Mouse (Mus musculus) adrenal gland, adult 18-20 months (tissue): Measurements from ENCODE around the gene Gigyf2. TPM values are rescaled to one million over a fixed set of nuclear protein-coding genes. Genes with fewer than 3 reads are reported as not detected.
"Not testable (repeated sequence)": the region's sequence is repeated elsewhere in the genome, so short reads cannot be mapped to it uniquely, and the experiment has no call there.

ENCODE experiments used
- DNase-seq, 2 experiments: peaks; one replicate each; pipeline ENCODE4 v3.0.0; 2021 to 2022; ENCODE audit warnings: low spot score in 2 of 2
- total RNA-seq, 2 experiments: library from RNA; stranded (reverse); gene quantifications; 1 replicate in 1 of 2; 2 replicates in 1 of 2; pipeline ENCODE4 v1.2.3; 2021

Gene Gigyf2
- total RNA-seq, 2 experiments from 2014 or later = 79.7 to 101 TPM

GRCm38 (mm10) chr1:87436583-87436982 is 109.8 kb downstream of the Gigyf2 start:
- no peak for DNase-seq

DNA sequence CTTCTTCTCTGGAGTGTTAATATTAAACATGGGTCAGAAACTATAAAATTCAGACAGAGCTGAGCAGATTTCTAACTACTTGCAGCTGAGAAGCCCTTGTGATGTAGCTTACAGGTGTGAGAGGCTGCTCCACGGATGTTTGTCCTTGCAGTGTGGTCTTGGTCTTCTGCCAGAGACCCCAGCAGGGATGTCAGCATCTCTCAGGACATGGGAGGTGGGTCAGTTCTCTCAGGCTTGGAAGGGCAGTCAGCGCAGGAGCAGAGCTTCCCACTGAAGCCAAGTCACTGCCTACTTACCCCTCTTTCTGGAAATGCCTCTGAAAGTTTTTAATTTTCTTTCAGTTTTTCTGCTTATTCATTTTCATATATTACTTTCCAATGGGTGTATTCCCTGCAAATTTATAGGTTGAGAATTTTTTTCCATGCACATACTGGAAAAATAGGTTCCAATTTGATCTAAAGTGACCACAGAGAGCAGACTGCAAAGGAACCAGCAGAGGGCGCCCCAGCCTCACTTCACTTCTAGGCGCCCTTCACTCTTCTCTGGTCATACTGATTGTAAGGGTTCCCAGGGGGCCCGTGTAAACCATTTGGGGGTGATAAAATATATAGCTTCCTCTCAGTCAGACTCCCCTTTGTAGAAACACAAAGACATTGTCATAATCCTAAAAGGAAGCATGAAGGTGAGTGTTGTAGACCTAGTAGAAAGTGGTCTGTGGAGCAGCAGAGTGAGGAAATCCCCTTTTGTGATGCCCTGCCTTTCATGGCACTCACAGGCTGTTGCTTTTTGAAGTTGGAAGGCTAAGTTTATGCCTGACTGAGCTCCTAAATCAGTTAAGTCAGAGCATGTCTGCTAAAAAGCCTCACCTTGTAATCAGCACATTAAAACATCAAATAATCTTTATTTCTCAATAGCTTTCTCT is 120.6 kb downstream of the Gigyf2 start:
- peak; percentile 40 to 67 for DNase-seq

- no peak for DNase-seq
Observed at GRCm38 (mm10) chr1:87449432-87449831, 122.6 kb downstream of the Gigyf2 start.

- no peak for DNase-seq
Observed at GRCm38 (mm10) chr1:87456425-87456824, 129.6 kb downstream of the Gigyf2 start.

- DNase-seq = no peak
Observed at GRCm38 (mm10) chr1:87458045-87458444, 131.2 kb downstream of the Gigyf2 start.

DNA sequence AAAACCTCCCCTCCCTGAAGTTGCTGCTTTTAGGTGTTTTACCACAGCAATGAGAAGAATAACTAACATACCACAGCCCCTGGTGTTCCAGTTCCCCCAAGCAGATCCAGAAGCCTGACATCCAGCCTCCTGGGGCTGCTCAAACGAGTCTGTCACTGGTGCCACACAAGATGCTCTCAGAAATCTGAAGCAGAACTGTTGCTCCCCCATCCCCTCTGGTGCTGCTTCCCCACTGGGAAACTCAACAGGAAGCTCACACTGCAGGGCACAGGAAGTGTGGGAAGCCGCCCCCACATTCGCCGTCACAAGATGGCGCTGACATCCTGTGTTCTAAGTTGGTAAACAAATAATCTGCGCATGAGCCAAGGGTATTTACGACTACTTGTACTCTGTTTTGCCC is 133.1 kb downstream of the Gigyf2 start:
- not testable (repeated sequence) for DNase-seq

DNA sequence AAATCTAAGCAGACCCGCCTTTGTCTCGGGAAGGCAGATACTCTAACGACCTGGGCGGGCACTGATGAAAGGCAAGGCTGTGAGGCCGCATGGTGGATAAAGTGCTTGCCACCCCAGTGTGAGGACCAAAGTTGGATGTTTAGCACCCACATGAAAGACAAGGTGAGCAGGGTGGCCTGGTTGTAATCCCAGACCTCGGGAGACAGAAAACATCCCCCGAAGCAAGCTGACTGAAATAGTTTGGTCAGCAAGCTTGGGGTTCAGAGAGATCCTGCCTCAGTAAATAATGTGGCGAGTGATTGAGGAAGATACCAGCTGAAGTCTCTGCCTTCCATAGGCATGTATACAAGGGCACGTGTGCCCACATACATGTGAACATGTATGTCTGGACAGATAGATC is 140.7 kb downstream of the Gigyf2 start:
- DNase-seq = no peak

DNA sequence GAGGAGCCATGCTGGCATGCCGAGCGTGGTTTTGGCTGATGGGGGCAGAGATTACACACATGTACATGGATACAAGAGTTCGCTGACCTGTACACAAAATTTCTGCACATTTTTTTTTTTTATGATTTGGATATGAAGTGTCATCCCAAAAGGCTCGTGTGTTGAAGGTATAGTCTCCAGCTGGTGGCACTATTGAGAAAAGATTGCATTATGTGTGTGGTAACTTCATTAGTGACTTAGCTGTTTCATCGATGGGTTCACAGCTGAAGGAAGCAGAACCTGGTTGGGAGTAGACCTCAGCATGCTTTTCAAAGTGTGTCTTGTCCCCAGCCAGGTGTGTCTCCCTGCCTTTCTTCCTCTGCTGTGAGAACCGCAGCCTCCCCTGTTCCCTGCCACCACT is 141.5 kb downstream of the Gigyf2 start:
- DNase-seq = no peak

DNA sequence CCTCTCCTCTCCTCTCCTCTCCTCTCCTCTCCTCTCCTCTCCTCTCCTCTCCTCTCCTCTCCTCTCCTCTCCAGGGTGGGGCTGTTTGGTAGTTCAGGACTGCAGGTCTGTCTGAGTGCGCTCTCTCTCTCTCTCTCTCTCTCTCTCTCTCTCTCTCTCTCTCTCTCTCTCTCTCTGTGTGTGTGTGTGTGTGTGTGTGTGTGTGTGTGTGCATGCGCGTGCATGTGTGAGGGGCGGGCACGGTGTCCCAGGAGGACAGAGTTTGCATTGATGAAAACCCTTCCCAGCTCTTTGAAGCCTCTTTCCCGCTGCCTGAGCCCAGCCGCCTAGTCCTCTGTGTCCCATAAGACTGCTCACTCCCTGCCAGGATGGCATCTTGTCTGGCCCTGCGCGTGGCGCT is 143.2 kb downstream of the Gigyf2 start, which contains the start of gene Snorc:
Gene Snorc, plus strand, starts transcription at position 301 of the 400 bp plus-strand sequence.
- not testable (repeated sequence) for DNase-seq

- DNase-seq = no peak
Observed at GRCm38 (mm10) chr1:87471914-87472313, 145.1 kb downstream of the Gigyf2 start.

GRCm38 (mm10) chr1:87472576-87472975 is 145.8 kb downstream of the Gigyf2 start:
- DNase-seq = no peak

DNA sequence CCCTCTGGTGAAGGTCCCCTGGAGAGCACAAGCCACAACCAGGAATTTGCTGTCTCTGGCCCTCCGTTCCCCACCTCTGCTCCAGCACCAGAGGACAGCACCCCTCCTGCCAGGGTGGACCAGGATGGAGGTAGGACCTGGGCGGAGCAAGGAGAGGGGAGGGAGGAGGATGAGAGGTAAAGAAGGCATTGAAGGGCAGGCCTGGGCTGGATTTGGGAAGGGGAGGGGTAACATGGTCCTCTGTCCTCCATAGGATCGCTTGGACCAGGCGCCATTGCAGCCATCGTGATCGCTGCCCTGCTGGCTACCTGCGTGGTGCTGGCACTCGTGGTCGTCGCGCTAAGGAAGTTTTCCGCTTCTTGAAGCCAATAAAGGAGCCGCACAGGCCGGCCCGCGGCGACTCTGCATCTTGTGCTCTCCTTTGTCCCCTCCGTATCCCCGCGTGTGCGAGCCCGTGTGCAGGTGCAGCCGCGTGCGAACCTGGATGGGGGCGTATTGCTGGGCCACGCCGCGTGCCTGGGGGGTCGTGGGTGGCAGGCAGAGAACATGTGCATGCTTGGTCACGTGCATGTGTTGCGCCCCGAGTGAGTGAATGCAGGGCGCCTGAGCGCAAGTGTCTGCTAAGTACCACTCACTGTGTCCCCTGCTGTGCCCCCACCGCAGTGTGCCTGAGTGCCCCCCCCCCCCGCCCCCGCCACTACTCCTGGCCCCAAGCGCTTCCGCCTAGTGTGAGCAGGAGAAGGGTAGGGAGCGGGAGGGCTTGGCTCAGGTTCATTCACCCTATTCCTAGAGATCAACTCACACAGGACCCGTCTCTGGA is 148.5 kb downstream of the Gigyf2 start:
- DNase-seq = no peak

GRCm38 (mm10) chr1:87482546-87482945 is 155.7 kb downstream of the Gigyf2 start:
- DNase-seq = no peak

- DNase-seq = no peak
Observed at GRCm38 (mm10) chr1:87486386-87486785, 159.6 kb downstream of the Gigyf2 start.

- no peak for DNase-seq
Observed at GRCm38 (mm10) chr1:87492285-87492684, 165.5 kb downstream of the Gigyf2 start.

GRCm38 (mm10) chr1:87493542-87493941 is 166.7 kb downstream of the Gigyf2 start:
- no peak for DNase-seq

Other genes with a start within 250 kb of the Gigyf2 start
- not detected for gene Alppl2, start 237.1 kb upstream of the Gigyf2 start, total RNA-seq
- gene Alpi, start 225.4 kb upstream of the Gigyf2 start, total RNA-seq = not detected
- gene Akp3, start 202.0 kb upstream of the Gigyf2 start, total RNA-seq = not detected
- 1 to 10 TPM; 1.1 to 2.9 TPM for gene Ecel1, start 170.5 kb upstream of the Gigyf2 start, total RNA-seq
- not detected for gene Prss56, start 143.7 kb upstream of the Gigyf2 start, total RNA-seq
- gene Chrnd, start 136.4 kb upstream of the Gigyf2 start, total RNA-seq = not detected
- not detected for gene Chrng, start 122.3 kb upstream of the Gigyf2 start, total RNA-seq
- 10 to 100 TPM; 76.6 to 85.7 TPM for gene Eif4e2, start 113.1 kb upstream of the Gigyf2 start, total RNA-seq
- 100 to 1,000 TPM; 329 to 423 TPM for gene Efhd1, start 62.6 kb upstream of the Gigyf2 start, total RNA-seq
- not detected for gene Kcnj13, start 67.7 kb downstream of the Gigyf2 start, total RNA-seq
- gene Snorc, start 143.3 kb downstream of the Gigyf2 start, total RNA-seq = not detected
- not detected for gene Neu2, start 182.9 kb downstream of the Gigyf2 start, total RNA-seq
- gene Ngef, start 246.9 kb downstream of the Gigyf2 start, total RNA-seq = under 1 TPM; 0.56 to 0.80 TPM